Mouse (Mus musculus): Measurements from ENCODE around the gene Nutf2-ps1.

DNA sequence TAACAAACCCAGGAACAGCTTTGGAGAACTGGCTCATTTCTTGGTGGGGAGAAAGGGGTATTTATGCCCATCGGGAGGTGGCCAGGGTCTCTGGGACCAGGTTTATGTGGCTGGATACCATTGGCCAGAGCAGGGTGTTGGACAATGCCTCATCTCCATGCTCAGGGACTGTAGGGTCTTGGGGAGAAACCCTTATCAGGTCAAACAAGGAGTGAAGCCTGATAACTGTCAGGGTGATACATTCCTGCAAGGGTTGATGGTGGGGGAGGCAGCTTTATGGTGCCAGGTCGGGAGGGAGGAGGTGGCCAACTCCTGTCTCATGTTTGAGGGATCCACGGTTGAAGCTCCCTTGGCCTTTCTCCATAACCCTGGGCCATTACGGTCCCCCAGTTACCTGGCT is 17.8 kb downstream of the Nutf2-ps1 start:
- no peak for TF ChIP-seq USF1 (IDR thresholded peaks at IDR 0.05; ENCODE audit: low read depth)
- TF ChIP-seq MYOD1 (IDR thresholded peaks at IDR 0.05; ENCODE audit: control insufficient read depth in 1 of 3, insufficient read length in 2 of 3, low read depth in 2 of 3), result no peak
- TF ChIP-seq POLR2A (IDR thresholded peaks at IDR 0.05; ENCODE audit: insufficient read length, low read depth), result no peak
- no peak for TF ChIP-seq SRF (IDR thresholded peaks at IDR 0.05; ENCODE audit: control insufficient read depth, insufficient read length, low read depth)
